Mouse (Mus musculus): ENCODE measurements around the gene Kmt2e. TPM values are rescaled to one million over a fixed set of nuclear protein-coding genes. Genes with fewer than 3 reads are reported as not detected.
"Not testable (repeated sequence)": the region's sequence is repeated elsewhere in the genome, so short reads cannot be mapped to it uniquely, and the experiment has no call there.

Gene Kmt2e
- total RNA-seq, 2 experiments from 2014 or later: 90.9 to 92.2 TPM

DNA sequence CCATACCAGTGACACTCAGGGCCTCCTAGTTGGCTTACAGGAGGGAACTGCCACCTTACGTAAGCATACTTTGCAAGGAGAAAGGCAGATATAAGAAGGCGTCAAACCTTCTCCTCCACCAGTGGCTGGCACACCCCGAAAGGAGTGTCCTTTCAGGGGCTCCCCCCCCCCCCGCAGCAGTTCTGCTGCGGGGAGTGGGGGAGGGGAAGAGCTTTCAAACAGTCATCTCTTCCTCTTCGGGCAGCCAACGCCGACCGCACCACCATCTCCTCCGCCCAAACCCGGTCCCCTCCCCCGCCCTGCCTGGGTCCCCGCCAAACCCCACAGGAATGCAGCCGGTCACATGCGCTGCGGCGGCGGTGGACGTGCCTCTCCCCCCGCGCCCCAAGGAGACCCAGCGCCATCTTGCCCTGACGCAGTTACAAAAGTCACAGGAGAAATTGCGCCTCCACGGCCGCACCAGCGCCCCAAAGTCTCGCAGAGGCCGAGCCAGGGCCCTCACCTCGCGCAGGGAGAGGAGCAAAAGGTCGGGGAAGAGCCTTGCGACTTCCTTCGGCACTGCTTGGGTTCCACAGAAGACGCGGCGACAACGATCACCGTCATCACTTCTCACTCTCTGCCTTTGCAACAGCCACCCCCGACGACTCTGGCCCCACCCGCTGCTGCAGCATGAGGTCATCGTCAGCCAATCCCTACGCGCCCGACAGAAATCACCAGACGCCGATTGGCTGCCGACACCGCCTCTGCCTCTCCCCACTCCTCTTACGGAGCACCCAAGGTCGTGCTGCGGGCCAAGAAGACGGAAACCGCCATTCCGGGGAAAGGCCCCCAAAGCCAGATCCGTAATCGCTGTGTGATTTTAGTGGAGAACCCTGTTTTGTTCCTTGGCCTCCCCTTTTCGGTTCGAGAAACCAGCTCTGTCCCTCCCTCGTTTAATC, 1.3 kb upstream of the Kmt2e start:
- peak; percentile 98 to 99 for DNase-seq

GRCm38 (mm10) chr5:23434598-23435481, 599 bp downstream of the Kmt2e start:
- peak; percentile 62 to 72 for DNase-seq

GRCm38 (mm10) chr5:23435482-23436125, 1.4 kb downstream of the Kmt2e start:
- DNase-seq: no peak

DNA sequence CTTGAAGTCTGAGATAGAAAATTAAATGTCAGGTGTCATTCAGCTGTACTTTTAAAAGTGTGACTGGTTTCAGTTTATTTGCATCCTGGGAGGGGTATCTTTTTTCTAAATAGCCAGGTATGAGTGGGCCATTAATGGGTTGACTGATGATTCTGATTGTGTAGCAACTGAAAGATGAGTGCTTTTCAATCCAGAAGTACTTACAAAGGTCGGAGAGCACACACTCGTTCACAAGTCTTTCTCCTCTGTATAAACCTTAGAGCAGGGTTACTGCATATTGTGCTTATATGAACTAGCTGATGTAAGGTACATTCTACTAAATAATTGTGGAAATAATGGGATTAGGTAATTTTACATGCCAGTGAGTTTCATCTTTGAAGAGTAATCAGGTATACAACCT, 2.5 kb downstream of the Kmt2e start:
- DNase-seq: no peak

DNA sequence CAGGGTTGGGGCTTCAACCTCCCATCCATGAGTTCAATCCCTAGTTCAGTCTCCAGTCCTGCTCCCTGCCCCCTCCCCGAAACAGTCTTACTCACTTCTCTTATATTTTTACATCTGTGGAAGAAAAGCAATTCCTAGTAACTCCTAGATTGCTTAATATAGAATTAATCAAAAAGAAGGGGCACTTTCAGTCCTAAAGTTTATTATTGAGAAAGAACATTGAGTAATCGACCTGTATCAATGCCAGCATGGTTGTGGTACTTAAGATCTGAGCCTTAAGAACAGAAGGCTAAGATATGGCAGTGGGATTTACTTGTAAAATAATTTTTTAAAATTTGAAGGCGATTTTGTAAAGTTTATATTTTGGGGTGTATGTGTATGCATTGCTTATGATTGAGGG, 5.6 kb downstream of the Kmt2e start:
- DNase-seq: no peak

GRCm38 (mm10) chr5:23440572-23440971, 6.3 kb downstream of the Kmt2e start:
- DNase-seq: no peak

DNA sequence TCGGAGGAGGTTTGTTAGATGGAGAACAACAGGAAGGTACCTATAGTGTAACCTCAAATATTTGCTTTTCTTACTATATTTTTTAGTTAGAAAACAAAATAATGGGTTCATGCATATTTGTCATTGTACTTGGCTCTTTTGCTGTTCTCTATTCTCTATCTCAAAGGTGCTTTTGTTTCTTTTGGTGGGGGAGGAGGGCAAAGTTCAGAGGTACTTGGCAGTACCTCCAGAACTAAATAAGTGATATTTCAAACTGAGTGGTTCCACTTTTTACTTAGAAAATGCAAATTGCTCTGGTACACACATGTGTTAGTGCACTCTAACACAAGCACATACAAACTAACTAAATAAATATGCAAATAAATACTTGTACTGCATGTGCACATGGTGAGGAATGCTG, 7.7 kb downstream of the Kmt2e start:
- no peak for DNase-seq

DNA sequence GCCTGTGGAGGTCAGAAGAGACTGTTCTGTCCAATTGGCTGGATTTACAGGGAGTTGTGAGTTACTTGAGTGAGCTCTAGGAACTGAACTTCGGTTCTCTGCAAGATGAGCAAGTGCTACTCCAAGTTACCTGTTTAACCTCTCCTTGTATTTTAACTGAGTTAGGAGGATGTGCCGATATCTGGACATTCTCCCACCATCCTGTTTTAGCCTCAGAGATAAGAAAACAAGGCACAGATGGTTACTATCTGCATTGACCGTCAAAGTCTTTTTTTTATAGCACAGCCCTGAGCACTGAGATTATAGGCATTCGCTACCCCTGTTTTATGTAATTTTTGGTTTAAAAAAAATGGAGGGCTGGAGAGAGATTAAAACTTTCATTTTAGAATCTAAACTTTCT, 10.2 kb downstream of the Kmt2e start:
- DNase-seq: no peak

- DNase-seq: not testable (repeated sequence)
Measured at GRCm38 (mm10) chr5:23453561-23453960, 19.3 kb downstream of the Kmt2e start.

GRCm38 (mm10) chr5:23461688-23462087, 27.4 kb downstream of the Kmt2e start:
- no peak for DNase-seq

DNA sequence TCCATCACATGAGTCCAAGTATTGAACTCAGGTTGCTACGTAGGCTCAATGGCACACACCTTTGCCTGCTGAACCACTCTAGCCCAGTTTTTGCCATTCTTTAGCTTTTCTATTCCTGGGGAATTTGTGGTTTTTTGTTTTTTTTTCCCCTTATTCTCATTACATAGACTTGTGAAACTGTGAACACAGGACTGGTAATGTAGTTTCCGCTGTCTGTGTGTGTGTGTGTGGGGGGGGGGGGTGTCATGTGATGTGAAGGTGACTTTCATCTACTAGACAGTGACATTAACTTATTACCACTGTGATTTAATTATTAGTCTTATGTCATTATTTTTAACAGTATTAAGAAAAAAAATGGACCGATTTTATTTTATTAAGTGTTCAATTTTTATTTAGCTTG, 30.0 kb downstream of the Kmt2e start:
- DNase-seq: no peak

GRCm38 (mm10) chr5:23464743-23465142, 30.5 kb downstream of the Kmt2e start:
- no peak for DNase-seq

GRCm38 (mm10) chr5:23466546-23466945, 32.3 kb downstream of the Kmt2e start:
- DNase-seq: no peak

DNA sequence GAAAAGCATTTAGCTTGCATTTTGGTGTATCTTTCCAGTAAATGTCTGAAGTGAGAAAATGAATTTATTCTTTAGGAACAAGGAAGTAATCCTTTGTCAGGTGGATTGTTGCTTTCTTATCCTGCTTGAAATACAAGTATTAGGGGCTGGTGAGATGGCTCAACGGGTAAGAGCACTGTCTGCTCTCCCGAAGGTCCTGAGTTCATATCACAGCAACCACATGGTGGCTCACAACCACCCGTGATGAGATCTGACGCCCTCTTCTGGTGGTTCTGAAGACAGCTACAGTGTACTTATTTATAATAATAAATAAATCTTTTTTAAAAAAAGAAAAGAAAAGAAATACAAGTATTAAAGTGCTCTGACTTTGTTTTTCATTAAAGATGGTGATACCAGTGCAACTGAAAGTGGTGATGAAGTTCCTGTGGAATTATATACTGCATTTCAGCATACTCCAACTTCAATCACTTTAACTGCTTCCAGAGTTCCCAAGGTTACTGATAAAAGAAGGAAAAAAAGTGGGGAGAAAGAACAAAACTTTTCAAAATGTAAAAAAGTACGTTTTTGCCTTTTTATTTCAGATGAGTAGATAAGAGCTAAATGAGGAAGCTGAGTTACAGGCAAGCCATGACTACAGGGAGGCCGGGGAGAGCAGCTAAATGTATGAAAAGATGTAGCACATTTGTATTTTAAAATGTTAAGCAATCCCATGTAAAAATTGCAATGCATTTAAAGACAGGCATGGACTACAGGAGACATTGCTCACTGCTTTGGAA, 39.0 kb downstream of the Kmt2e start:
- no peak for DNase-seq

GRCm38 (mm10) chr5:23483811-23484210, 49.6 kb downstream of the Kmt2e start:
- DNase-seq: no peak

DNA sequence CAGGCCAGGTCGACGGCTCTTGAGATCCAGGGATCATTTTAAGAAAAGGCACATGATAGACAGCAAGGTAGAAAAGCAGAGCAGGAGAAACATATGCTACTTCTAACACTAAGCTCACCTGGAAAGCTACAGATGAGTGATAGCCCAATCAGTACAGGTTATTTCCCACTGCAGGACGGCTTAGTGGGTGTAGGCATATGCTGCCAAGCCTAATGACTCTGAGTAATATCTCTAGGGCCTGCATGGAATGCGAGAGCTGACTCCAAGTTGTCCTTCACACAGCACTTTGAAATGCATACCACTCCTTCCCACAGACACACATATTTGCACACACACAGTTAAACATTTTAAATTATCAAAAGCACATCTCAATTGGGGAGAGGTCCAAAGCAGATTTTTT, 55.0 kb downstream of the Kmt2e start:
- DNase-seq: no peak

DNA sequence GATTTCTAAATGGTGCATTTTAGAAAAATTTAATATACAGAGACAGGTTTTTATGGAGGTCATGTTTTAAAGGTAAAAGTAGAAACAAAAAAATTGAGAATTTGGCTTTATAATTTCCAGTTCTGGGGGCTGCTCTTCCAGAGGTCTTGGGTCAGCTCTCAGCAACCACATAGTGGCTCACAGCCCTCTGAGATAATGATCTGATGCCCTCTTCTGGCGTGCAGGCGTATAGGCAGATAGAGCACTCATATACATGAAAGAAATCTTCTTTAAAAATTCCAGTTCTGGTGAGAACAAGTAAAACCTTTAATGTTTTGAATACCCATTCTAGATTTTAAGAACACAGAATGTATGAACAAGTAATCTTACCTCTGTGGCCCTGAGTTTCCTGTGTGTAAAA, 56.6 kb downstream of the Kmt2e start:
- no peak for DNase-seq

GRCm38 (mm10) chr5:23496396-23496795, 62.2 kb downstream of the Kmt2e start:
- DNase-seq: no peak

GRCm38 (mm10) chr5:23496933-23497332, 62.7 kb downstream of the Kmt2e start:
- DNase-seq: no peak

- DNase-seq: no peak
Measured at GRCm38 (mm10) chr5:23497920-23498319, 63.7 kb downstream of the Kmt2e start.

- DNase-seq: no peak
Measured at GRCm38 (mm10) chr5:23499257-23499656, 65.0 kb downstream of the Kmt2e start.

DNA sequence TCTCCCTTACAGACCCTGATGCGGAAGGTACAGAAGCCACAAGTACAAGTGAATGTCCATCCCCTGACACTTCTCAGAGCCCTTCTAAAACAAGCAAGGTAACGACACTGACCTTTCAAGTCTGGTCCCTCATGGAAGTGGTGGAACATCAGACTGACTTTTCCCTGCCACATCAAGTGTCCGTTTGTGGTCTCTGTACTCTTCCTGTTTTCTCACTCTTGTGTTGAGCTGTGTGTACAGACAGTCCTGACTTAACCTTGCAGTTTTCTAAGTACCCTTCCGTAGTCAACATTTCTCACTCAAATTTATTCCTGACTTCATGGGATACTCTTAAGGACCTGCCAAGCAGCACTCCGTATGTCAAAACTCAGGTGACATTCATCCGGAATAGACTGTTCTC, 66.5 kb downstream of the Kmt2e start:
- no peak for DNase-seq

All from layer of hippocampus, postnatal 36 days (tissue).